Mouse (Mus musculus): Measurements from ENCODE around the gene Slc34a1. TPM values are rescaled to one million over a fixed set of nuclear protein-coding genes. Genes with fewer than 3 reads are reported as not detected.
A peak's percentile ranks its signal among the peaks of the same experiment; 100 is the strongest.

The Slc34a1 gene
- total and polyA plus RNA-seq, 2 experiments from 2014 or later = not detected

DNA sequence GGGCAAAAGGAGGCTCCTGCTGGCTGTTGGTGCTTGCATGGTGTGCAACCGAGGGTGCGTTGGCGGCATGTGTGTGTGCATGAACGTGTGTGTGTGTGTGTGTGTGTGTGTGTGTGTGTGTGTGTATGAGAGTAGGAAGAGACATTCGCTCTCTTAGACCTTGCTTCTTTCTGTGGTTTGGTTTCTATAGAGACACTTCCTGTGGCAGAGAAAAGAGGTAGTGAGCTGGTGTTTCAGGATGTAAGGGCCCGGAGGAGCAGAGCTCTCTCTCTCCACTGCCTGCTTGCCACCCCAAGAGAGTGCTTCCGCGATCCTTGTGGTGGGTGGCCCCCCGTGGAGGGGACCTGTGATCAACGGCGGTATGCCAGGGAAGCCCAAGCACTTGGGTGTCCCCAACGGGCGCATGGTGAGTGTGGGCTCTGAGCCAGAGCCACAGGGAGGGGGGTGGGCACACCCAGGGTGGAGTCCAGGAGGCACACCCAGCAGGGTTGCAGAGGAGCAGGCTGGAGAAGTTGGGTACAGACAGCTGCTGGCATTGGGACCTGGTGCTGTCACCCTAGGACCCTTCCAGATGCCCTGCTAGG lies 28.4 kb upstream of the Slc34a1 start, which contains the start of gene Rgs14:
TSS of gene Rgs14 (plus strand) at position 202 of the 584 bp plus-strand sequence.
- H3K9me3 ChIP-seq (replicated peaks; ENCODE audit: control insufficient read depth, low read length) = no peaks in the 10 kb centered on the region
- H3K36me3 ChIP-seq (replicated peaks; ENCODE audit: control insufficient read depth, insufficient read depth, low read length) = no peaks in the 10 kb centered on the region
- H3K4me3 ChIP-seq (ENCODE audit: low read depth, low read length) = peak within 1 kb of the TSS; percentile 29
- no peak for DNase-seq (ENCODE audit: low spot score)
- H3K27me3 ChIP-seq (ENCODE audit: control insufficient read depth, insufficient read depth, low read length) = peaks cover 23% of the 10 kb centered on the region; the same call in 1 of the 2 replicates
- no peak within 1 kb of the TSS for H3K9ac ChIP-seq (replicated peaks; ENCODE audit: low read depth, low read length)
- H3K4me1 ChIP-seq (ENCODE audit: control insufficient read depth, insufficient read depth) = no peaks in the 10 kb centered on the region
- H3K27ac ChIP-seq (ENCODE audit: low read depth) = no peak within 1 kb of the TSS
- WGBS = 43% methylated on average over 13 of the region's 13 CpGs
- H3K4me2 ChIP-seq (ENCODE audit: low read depth, low read length) = peak within 1 kb of the TSS; percentile 29
- no peak for TF ChIP-seq CTCF (IDR thresholded peaks at IDR 0.05; ENCODE audit: low read depth)
- TF ChIP-seq EP300 (IDR thresholded peaks at IDR 0.05; ENCODE audit: low read depth) = no peak
- no peak for ATAC-seq (ENCODE audit: insufficient read depth, low read depth)

- H3K36me3 ChIP-seq (replicated peaks; ENCODE audit: control insufficient read depth, insufficient read depth, low read length) = no peaks in the 10 kb centered on the region
- ATAC-seq (ENCODE audit: insufficient read depth, low read depth) = peak; percentile 30; the same call in 1 of the 2 replicates
- DNase-seq (ENCODE audit: low spot score) = no peak
- H3K9me3 ChIP-seq (replicated peaks; ENCODE audit: control insufficient read depth, low read length) = no peaks in the 10 kb centered on the region
- H3K27ac ChIP-seq (ENCODE audit: low read depth) = no peak overlapping the region
- H3K27me3 ChIP-seq (ENCODE audit: control insufficient read depth, insufficient read depth, low read length) = peaks cover 23% of the 10 kb centered on the region; the same call in 1 of the 2 replicates
- no peak overlapping the region for H3K9ac ChIP-seq (replicated peaks; ENCODE audit: low read depth, low read length)
- TF ChIP-seq EP300 (IDR thresholded peaks at IDR 0.05; ENCODE audit: low read depth) (no peak), CTCF (IDR thresholded peaks at IDR 0.05; ENCODE audit: low read depth) (no peak)
- H3K4me1 ChIP-seq (ENCODE audit: control insufficient read depth, insufficient read depth) = no peaks in the 10 kb centered on the region
- 22% methylated on average over 3 of the region's 3 CpGs for WGBS
- peak overlapping the region; percentile 29 for H3K4me2 ChIP-seq (ENCODE audit: low read depth, low read length)
- H3K4me3 ChIP-seq (ENCODE audit: low read depth, low read length) = peak overlapping the region; percentile 29; the same call in 1 of the 2 replicates
Observed at GRCm38 (mm10) chr13:55370234-55370633, 27.8 kb upstream of the Slc34a1 start.

GRCm38 (mm10) chr13:55371007-55371681 lies 26.8 kb upstream of the Slc34a1 start:
- Histone ChIP-seq H3K27ac (ENCODE audit: low read depth) (no peak overlapping the region), H3K4me2 (ENCODE audit: low read depth, low read length) (peak overlapping the region; percentile 29; the same call in 1 of the 2 replicates), H3K4me3 (ENCODE audit: low read depth, low read length) (no peak overlapping the region), H3K4me1 (ENCODE audit: control insufficient read depth, insufficient read depth) (no peaks in the 10 kb centered on the region), H3K9ac (replicated peaks; ENCODE audit: low read depth, low read length) (no peak overlapping the region), H3K27me3 (ENCODE audit: control insufficient read depth, insufficient read depth, low read length) (peaks cover 28% of the 10 kb centered on the region; the same call in 1 of the 2 replicates), H3K9me3 (replicated peaks; ENCODE audit: control insufficient read depth, low read length) (no peaks in the 10 kb centered on the region), H3K36me3 (replicated peaks; ENCODE audit: control insufficient read depth, insufficient read depth, low read length) (no peaks in the 10 kb centered on the region)
- ATAC-seq (ENCODE audit: insufficient read depth, low read depth) = no peak
- DNase-seq (ENCODE audit: low spot score) = no peak
- WGBS = 62% methylated on average over 8 of the region's 8 CpGs
- no peak for TF ChIP-seq EP300 (IDR thresholded peaks at IDR 0.05; ENCODE audit: low read depth)
- TF ChIP-seq CTCF (IDR thresholded peaks at IDR 0.05; ENCODE audit: low read depth) = no peak

GRCm38 (mm10) chr13:55371740-55372139 lies 26.2 kb upstream of the Slc34a1 start:
- ATAC-seq (ENCODE audit: insufficient read depth, low read depth) (no peak), DNase-seq (ENCODE audit: low spot score) (no peak)
- no peak overlapping the region for H3K27ac ChIP-seq (ENCODE audit: low read depth)
- H3K36me3 ChIP-seq (replicated peaks; ENCODE audit: control insufficient read depth, insufficient read depth, low read length) = no peaks in the 10 kb centered on the region
- no peak overlapping the region for H3K9ac ChIP-seq (replicated peaks; ENCODE audit: low read depth, low read length)
- no peak overlapping the region for H3K4me2 ChIP-seq (ENCODE audit: low read depth, low read length)
- no peak for TF ChIP-seq EP300 (IDR thresholded peaks at IDR 0.05; ENCODE audit: low read depth)
- TF ChIP-seq CTCF (IDR thresholded peaks at IDR 0.05; ENCODE audit: low read depth) = no peak
- H3K4me3 ChIP-seq (ENCODE audit: low read depth, low read length) = no peak overlapping the region
- WGBS = 40% methylated on average over 4 of the region's 5 CpGs
- peaks cover 28% of the 10 kb centered on the region; the same call in 1 of the 2 replicates for H3K27me3 ChIP-seq (ENCODE audit: control insufficient read depth, insufficient read depth, low read length)
- no peaks in the 10 kb centered on the region for H3K4me1 ChIP-seq (ENCODE audit: control insufficient read depth, insufficient read depth)
- H3K9me3 ChIP-seq (replicated peaks; ENCODE audit: control insufficient read depth, low read length) = no peaks in the 10 kb centered on the region

GRCm38 (mm10) chr13:55374206-55374924 lies 23.6 kb upstream of the Slc34a1 start:
- Histone ChIP-seq H3K4me1 (ENCODE audit: control insufficient read depth, insufficient read depth) (no peaks in the 10 kb centered on the region), H3K36me3 (replicated peaks; ENCODE audit: control insufficient read depth, insufficient read depth, low read length) (no peaks in the 10 kb centered on the region), H3K27me3 (ENCODE audit: control insufficient read depth, insufficient read depth, low read length) (peaks cover 50% of the 10 kb centered on the region), H3K4me2 (ENCODE audit: low read depth, low read length) (no peak overlapping the region), H3K9me3 (replicated peaks; ENCODE audit: control insufficient read depth, low read length) (no peaks in the 10 kb centered on the region), H3K9ac (replicated peaks; ENCODE audit: low read depth, low read length) (no peak overlapping the region), H3K4me3 (ENCODE audit: low read depth, low read length) (no peak overlapping the region), H3K27ac (ENCODE audit: low read depth) (no peak overlapping the region)
- WGBS = 47% methylated on average over 6 of the region's 6 CpGs
- TF ChIP-seq CTCF (IDR thresholded peaks at IDR 0.05; ENCODE audit: low read depth) (no peak), EP300 (IDR thresholded peaks at IDR 0.05; ENCODE audit: low read depth) (no peak)
- ATAC-seq (ENCODE audit: insufficient read depth, low read depth) (no peak), DNase-seq (ENCODE audit: low spot score) (no peak)
